ENCODE assay signal across 25 mouse cellular contexts in the genomic region with DNA sequence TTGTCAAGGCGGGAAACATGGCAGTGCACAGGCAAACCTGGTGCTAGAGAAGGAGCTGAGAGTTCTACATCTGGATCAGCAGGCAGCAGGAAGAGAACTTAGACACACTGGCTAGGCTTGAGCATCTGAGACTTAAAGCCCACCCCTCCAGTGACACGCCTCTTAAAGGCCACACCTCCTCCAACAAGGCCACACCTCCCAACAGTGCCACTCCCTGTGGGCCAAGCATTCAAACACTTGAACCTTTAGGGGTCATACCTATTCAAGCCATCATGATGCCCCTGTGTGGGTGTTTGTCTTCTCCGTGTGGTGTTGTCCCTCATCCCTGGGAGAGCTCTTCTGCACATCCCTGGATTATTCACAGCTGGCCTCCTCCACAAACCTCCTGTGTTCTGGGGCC. TPM values are rescaled to one million over a fixed set of nuclear protein-coding genes. Genes with fewer than 3 reads are reported as not detected.
DNase-seq lines count a peak whose midpoint lies in the region.
"Had no signal": no experiment of that assay in that cellular context is flagged by ENCODE, and none has a peak within 500 bp of the region (broad histone marks: within the 10 kb centered on the region; RNA-seq: fewer than 3 reads in every experiment).

No protein-coding gene starts in this region.

- H3K4me3 ChIP-seq in heart, embryonic 10.5 days = no peak overlapping the region
- H3K4me3 ChIP-seq in brown adipose tissue, adult 24 weeks (ENCODE audit: insufficient read depth, low read depth, low read length) = no peak overlapping the region
- H3K4me3 ChIP-seq: embryonic facial prominence, embryonic 10.5 days; embryonic facial prominence, embryonic 12.5 days; forebrain, embryonic 13.5 days; forebrain, embryonic 15.5 days had no signal

- WGBS in heart, embryonic 10.5 days = 77% methylated on average over 3 of the region's 3 CpGs

- intact Hi-C loops in heart, postnatal 14 days (cut with DNase I) = no loop called here
- intact Hi-C loops in left cerebral cortex, postnatal 14 days (cut with DNase I) = no loop called here

- peak; percentile 58 for DNase-seq in heart, embryonic 10.5 days (ENCODE audit: low spot score)
- DNase-seq in heart, postnatal 14 days = no peak
- DNase-seq in ES-CJ7 (ENCODE audit: low read depth, low spot score) (peak; percentile 65), R1 (ENCODE audit: low read depth, low spot score) (peak; percentile 88)
- DNase-seq in spleen, postnatal 4 days (ENCODE audit: low spot score in 2 of 2) = no peak
- DNase-seq in left cerebral cortex, postnatal 14 days (ENCODE audit: low spot score in 2 of 2) = no peak
- no peak for DNase-seq in right cerebral cortex, postnatal 14 days
- DNase-seq: adrenal gland, adult 8-10 months; adrenal gland, postnatal 14 days; adrenal gland, postnatal 36 days; cerebellum, adult 11 months; cerebellum, adult 2 months; cerebellum, adult 9-10 months; cerebellum, postnatal 10 days; cerebellum, postnatal 25 days; forebrain, postnatal 0 days had no signal

- peaks cover 8% of the 10 kb centered on the region for H3K4me1 ChIP-seq in heart, embryonic 10.5 days
- H3K4me1 ChIP-seq in brown adipose tissue, adult 24 weeks (ENCODE audit: control insufficient read depth, insufficient read depth, insufficient read length, low read length) = peaks cover 5% of the 10 kb centered on the region; the same call in 1 of the 2 replicates

- H3K36me3 ChIP-seq in heart, embryonic 10.5 days = no peaks in the 10 kb centered on the region
- H3K36me3 ChIP-seq: embryonic facial prominence, embryonic 10.5 days; embryonic facial prominence, embryonic 12.5 days; forebrain, embryonic 15.5 days; G1E had no signal

- no peaks in the 10 kb centered on the region for H3K27me3 ChIP-seq in heart, embryonic 10.5 days (ENCODE audit: insufficient read depth, poor library complexity, severe bottlenecking)
- H3K27me3 ChIP-seq: embryonic facial prominence, embryonic 12.5 days; forebrain, embryonic 13.5 days; forebrain, embryonic 15.5 days had no signal

- H3K9me3 ChIP-seq in heart, embryonic 10.5 days = no peaks in the 10 kb centered on the region
- H3K9me3 ChIP-seq: embryonic facial prominence, embryonic 10.5 days; embryonic facial prominence, embryonic 12.5 days; forebrain, embryonic 13.5 days; forebrain, embryonic 15.5 days; G1E had no signal

- H3K27ac ChIP-seq in heart, embryonic 10.5 days = no peak overlapping the region
- peak overlapping the region; percentile 55 for H3K27ac ChIP-seq in brown adipose tissue, adult 24 weeks (replicated peaks; ENCODE audit: low read depth, low read length)
- H3K27ac ChIP-seq: embryonic facial prominence, embryonic 10.5 days; embryonic facial prominence, embryonic 12.5 days; forebrain, embryonic 13.5 days; forebrain, embryonic 15.5 days had no signal

RNA-seq across cellular contexts. Expression of a gene that starts 31.5 kb away (rescaled TPM):
- polyA plus RNA-seq in heart, embryonic 10.5 days (2016; fragmentation: Nextera tagmentation; extraction: Ambion mirVana) = 1.9 and 7.2 TPM in 2 replicates
- total RNA-seq in heart, postnatal 14 days (2021) = 10 to 100 TPM; 40.0 to 43.0 TPM
- 12.1 and 20.7 TPM in 2 replicates for polyA plus RNA-seq in brown adipose tissue, adult 24 weeks (2012; ENCODE audit: insufficient read depth, insufficient read length, missing spikeins)
- total RNA-seq in left cerebral cortex, postnatal 14 days (2021) = 1 to 10 TPM in 1 of 2 experiments, under 1 TPM in 1; 0.75 to 1.2 TPM
- total RNA-seq: G1E had no signal
- polyA plus RNA-seq: activated CD4-positive, CD25-positive, alpha-beta regulatory T cell, adult 4 months; C2C12; G1E; Patski had no signal

RNA-seq across cellular contexts. Expression of a gene that starts 51.8 kb away (rescaled TPM):
- polyA plus RNA-seq in heart, embryonic 10.5 days (2016; fragmentation: Nextera tagmentation; extraction: Ambion mirVana) = 64.0 and 67.0 TPM in 2 replicates
- 100 to 1,000 TPM in 1 of 2 experiments, 10 to 100 TPM in 1; 98.1 to 101 TPM for total RNA-seq in heart, postnatal 14 days (2021)
- 90.2 and 95.3 TPM in 2 replicates for polyA plus RNA-seq in brown adipose tissue, adult 24 weeks (2012; ENCODE audit: insufficient read depth, insufficient read length, missing spikeins)
- total RNA-seq in left cerebral cortex, postnatal 14 days (2021) = 100 to 1,000 TPM; 107 TPM

Comparison
In these comparisons a context has a peak if more than half of its experiments do, and no peak if none do; other contexts are left out.
1. DNase-seq: peak in heart, embryonic 10.5 days (single experiment), ES-CJ7 (single experiment) and R1 (single experiment); none in heart, postnatal 14 days (0 of 2), spleen, postnatal 4 days (0 of 2), left cerebral cortex, postnatal 14 days (0 of 2) and right cerebral cortex, postnatal 14 days (single experiment).
2. RNA of a gene that starts 31.5 kb away (total RNA-seq): 40.0 to 43.0 TPM in heart, postnatal 14 days; 0.75 to 1.2 TPM in left cerebral cortex, postnatal 14 days; every median in the first group is over 10 times any median in the second.